Mouse (Mus musculus) MEL (cell line): ENCODE results near the gene Iqch.

Experiments
- GABPA ChIP-seq: IDR thresholded peaks from 2 replicates; pipeline ENCODE4 v1.6.1; 2012; ENCODE audit warnings: low read depth, mild to moderate bottlenecking, inconsistent platforms, low read length, improper control_type of control experiment, moderate library complexity
- KAT2A ChIP-seq: conservative IDR thresholded peaks from 2 replicates; pipeline ENCODE4 v1.6.1; 2012; ENCODE audit warnings: low read depth, low read length, improper control_type of control experiment, inconsistent platforms
- MAFK ChIP-seq: IDR thresholded peaks from 2 replicates; pipeline ENCODE4 v1.6.1; 2011; ENCODE audit warnings: low read depth, mild to moderate bottlenecking, low read length, improper control_type of control experiment, borderline replicate concordance
- MXI1 ChIP-seq: IDR thresholded peaks from 2 replicates; pipeline ENCODE4 v1.6.1; 2011; ENCODE audit warnings: mild to moderate bottlenecking, low read depth, low read length, improper control_type of control experiment
- TAL1 ChIP-seq: IDR thresholded peaks from 2 replicates; pipeline ENCODE4 v1.6.1; 2012; ENCODE audit warnings: mild to moderate bottlenecking, inconsistent platforms, low read length, moderate library complexity, mixed read lengths

GRCm38 (mm10) chr9:63391307-63391706 lies 211.0 kb downstream of the Iqch start:
- TF ChIP-seq GABPA: no peak
- no peak for TF ChIP-seq TAL1
- no peak for TF ChIP-seq MAFK
- no peak for TF ChIP-seq KAT2A
- no peak for TF ChIP-seq MXI1
